Mouse (Mus musculus) mouse trophoblast stem cell (cell line): ENCODE results near the gene Henmt1.

Experiments used
- in situ Hi-C, 2 experiments: fragments of 300-500 bp; cut with MseI, MboI; formaldehyde crosslinking; loops; 2 replicates in 1 of 2; 3 replicates in 1 of 2; pipeline ENCODE4 v1.15.1; 2025

The Henmt1 gene

DNA sequence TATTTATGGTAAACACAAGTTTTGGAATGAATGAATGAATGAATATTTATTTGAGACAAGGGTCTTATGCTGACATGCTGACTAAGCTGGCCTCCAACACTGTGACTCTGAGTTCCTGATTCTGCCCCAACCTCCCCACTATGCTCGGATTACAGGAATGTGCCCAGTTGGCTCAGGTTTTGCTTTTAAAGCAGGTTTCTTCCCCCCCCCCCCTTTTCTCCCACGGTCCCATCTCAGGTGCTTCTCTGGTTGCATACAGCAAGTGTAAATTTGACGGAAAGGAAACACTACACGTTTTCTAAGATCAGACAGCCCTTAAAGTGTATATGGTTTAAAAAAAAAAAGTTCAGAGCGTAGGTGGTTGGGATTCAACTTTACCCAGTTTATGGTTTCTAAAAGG lies at the start of gene Henmt1:
TSS of gene Henmt1 (plus strand) at position 301 of the 400 bp plus-strand sequence.
- in situ Hi-C loops: no loop called here

DNA sequence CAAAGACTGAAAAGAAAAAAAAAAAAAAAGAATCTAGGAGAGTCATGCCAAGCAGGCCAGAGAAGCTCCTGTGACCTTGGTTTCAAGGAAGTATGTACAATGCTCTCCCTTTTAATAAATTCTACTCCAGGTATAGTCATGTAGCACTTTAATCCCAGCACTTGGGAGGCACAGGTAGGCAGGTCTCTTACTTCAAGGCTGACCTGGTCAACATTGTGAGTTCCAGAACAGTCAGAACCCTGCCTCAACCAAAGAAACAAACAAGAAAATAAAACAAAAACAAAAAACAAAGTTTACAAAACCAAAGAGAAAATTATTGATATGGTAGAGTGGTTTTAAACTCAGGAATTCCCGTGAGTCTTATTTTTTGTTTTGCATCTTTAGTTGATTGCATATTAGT lies 49.8 kb upstream of the Henmt1 start, which contains the start of gene Fndc7:
TSS of gene Fndc7 (minus strand) at position 101 of the 400 bp plus-strand sequence.
- in situ Hi-C loops: no loop called here

GRCm38 (mm10) chr3:108892080-108892479 lies 47.6 kb upstream of the Henmt1 start:
- in situ Hi-C loops: no loop called here

DNA sequence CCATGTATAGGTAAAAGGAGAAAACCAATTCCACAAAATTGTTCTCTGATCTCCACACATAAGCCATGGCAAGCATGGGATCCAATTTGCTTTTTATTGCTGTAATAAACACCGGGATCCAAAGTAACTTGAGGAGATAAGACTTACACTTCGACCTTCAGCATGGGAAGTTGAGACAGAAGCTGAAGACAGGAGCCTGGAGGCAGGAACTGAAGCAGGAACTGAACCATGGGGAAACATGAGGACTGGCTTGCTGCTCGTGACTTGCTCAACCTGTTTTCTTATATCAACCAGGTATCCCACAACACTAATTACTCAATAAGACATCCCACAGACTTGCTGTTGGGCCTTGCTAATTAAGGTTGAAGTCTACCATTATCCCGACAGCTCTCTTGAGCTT lies 46.8 kb upstream of the Henmt1 start:
- in situ Hi-C loops: no loop called here

GRCm38 (mm10) chr3:108898640-108899039 lies 41.0 kb upstream of the Henmt1 start:
- in situ Hi-C loops: no loop called here

DNA sequence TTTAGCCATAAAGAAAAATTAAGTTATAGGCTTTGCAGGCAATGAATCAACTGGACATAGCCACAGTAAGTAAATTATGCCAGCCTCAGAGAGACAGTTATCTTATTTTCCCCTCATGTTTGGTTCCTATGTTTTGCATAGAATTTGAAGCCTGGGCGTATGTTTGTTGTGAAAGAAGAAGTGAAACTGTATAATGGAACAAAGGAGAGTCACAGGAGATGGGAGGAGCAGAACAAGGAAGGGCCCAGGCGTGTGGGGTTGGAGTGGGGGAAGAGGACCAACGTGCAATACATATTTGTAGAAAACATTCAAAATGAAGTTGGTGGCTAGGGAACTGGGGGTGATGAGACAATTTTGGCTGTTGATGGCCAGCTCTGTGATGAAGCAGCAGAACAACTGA lies 39.5 kb upstream of the Henmt1 start:
- in situ Hi-C loops: no loop called here

- in situ Hi-C loops: no loop called here
Observed at GRCm38 (mm10) chr3:108900681-108901080, 39.0 kb upstream of the Henmt1 start.

GRCm38 (mm10) chr3:108902038-108902437 lies 37.6 kb upstream of the Henmt1 start:
- in situ Hi-C loops: no loop called here

DNA sequence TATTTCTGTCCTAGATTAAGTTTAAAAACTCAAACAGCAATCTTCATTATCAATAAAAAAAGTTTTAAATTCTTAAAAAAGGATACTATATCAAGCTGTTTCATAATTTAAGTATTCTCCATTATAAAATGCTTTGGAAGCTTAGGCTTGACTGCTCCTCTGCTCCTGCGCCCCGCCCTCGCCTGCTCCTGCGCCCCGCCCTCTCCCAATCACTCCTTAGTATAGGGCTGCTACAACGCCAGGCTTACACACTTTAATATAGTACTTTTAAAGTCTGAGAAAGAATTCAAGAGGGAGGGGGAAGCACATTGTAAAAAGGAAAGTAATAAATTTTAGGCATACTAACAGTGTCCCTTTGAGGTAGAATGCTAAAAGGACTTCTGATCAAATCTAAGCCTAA lies 36.7 kb upstream of the Henmt1 start:
- in situ Hi-C loops: no loop called here

DNA sequence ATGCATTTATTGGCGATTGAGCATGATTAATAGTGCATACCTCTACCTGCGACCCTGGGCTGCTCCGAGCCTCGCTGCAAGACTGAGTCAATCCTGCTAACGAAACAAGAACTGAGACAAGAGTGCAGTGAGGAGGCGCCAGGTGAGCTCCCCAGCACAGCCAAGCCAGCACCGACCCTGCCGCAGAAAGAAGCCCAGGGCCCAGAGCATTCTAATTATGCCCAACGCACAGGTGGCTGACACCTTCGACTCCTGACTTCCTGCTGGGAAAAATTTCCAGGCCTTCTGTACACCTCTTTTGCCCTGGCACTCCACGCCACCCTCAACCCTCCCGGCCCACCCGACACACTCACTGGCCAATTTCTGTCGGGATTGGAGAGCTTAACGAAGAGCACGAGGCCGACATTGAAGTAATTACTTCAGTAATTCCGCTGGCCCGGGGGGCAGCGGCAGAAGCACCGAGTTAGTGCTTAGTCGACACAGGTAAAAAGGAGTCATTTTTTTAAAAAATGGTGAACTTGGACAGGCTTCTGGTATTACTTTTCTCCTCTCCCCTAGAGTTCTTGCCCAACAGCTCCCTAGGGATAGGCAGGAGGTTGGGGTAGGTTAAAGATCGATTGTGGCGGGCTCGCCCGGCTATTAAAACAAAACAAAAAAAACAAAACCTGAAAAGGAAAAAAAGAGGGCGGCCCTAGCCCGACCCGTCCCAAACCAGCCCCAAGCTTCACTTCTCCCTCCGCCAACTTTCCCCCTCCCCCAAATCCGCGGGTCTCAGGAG lies 29.2 kb upstream of the Henmt1 start:
- in situ Hi-C loops: no loop called here

DNA sequence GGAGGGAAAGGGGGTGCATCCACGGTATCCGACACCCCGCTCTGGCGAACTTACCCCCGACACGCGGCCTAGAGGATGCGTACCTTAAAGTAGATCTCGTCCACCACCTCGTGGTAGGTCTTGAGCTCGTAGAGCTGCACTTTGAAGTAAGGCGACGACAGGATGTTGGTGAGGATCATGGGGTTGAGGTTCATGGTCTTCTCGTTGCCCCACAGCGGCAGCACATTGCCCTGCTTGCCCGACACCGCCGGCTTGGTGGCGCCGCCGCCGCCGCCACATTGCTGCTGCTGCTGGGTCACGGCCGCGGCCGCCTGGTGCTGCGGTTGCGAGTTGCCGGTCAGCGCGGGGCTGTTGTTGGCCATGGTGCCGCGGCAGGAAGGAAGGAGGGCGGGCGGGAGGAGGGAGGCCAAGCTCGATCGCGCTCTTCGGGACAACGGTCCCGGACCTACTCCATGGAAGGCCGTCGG lies 28.6 kb upstream of the Henmt1 start:
- in situ Hi-C loops: no loop called here

DNA sequence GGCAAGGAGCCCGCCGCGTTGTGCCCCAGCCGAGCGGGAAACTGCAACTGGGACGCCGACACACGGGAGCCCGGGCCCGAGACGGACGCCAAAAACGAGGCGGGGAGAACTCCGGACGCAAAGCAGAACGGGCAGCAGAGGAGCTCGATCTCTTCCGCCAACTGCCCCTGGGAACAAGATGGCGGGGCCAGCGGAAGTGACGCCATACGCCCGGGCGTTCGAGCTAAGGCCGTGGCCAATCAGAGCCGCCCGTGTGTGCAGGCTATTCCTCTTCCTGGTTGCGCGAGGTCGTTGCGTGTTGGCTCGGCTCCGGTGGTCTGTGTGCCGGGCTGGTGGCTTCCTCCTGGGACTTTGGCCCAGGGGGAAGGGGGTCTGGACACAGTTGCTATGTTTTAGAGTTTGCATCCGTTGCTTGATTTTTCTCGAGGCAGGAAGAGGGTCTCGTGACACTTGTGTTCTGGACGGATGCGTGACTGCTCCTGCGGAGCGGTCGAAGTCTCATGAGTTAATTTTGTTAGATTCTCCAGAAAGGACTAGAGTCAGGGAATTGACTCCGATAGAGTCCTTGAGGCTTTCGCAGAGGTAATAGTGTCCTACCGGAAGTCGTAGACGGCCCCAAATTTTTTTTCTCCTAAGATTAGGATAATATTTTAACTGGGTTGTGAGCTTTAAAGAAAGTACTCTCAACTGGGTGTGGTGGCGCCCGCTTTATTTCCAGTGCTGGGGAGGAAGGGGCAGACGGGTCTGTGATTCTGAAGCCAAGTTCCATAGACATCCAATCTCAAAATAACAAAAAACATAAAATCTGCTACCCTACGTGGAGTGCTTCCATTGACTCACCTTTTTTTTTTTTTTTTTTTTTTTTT lies 27.9 kb upstream of the Henmt1 start, which contains the start of gene Prpf38b:
TSS of gene Prpf38b (minus strand) at position 180 of the 866 bp plus-strand sequence.
- in situ Hi-C loops: no loop called here

- in situ Hi-C loops: no loop called here
Observed at GRCm38 (mm10) chr3:108915999-108916398, 23.7 kb upstream of the Henmt1 start.

GRCm38 (mm10) chr3:108916857-108917256 lies 22.8 kb upstream of the Henmt1 start:
- in situ Hi-C loops: no loop called here

DNA sequence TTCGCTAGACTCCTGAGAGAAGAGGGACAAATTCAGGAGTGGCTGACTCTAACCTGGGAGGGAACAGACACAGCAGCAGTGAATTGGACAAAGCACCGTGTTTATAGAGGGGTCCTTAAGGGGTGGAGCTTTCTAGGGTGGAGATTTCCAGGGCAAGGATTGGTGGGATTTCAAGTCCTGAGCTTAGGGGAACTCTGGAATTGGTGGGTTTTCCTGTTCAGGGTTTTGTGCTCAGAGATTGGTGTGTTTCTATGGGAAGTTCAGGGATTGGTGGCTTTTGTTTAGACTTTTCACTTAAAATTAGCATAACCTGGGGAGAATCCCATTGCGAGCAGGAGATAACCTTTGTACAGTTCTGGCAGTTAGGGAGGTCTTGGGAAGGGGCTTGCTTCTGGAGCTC lies 21.7 kb upstream of the Henmt1 start:
- in situ Hi-C loops: no loop called here

- in situ Hi-C loops: no loop called here
Observed at GRCm38 (mm10) chr3:108918852-108919251, 20.8 kb upstream of the Henmt1 start.

- in situ Hi-C loops: no loop called here
Observed at GRCm38 (mm10) chr3:108920442-108921070, 19.1 kb upstream of the Henmt1 start.

DNA sequence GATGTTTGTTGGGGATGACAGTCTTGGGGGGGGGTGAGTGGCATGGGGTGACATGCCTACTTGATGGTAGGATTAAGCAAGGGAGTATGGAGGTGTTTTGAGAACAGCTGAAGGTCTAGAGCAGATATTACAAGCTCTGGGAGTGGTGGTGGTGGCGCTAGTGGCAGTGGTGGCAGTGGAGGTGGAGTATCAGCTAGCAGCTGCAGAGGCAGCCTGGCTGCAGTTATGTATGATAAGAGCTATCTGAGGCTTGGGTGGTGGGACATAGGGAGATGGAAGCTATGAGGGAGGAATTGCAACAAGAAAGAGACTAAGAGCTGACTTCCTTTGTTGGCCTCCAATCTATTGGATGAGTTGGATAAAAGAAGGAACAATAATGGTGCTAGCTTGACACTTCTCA lies 17.9 kb upstream of the Henmt1 start:
- in situ Hi-C loops: no loop called here

DNA sequence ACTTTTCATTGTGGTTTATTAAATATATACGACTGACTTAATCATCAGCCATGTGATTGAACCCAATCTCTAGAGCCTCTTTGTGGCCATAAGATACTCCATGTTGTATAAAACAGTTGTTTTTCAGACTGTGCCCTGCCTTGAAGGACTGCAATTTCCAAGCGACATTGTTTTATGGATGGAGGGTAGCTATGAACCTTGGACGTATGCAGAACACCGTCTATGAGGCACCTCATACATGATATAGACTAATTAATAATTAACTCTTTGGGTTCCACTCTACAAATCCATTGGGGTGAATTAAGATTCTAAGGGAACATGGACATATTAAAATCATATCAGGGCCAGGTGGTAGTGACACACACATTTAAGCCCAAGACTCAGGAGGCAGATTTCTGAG lies 14.0 kb upstream of the Henmt1 start:
- in situ Hi-C loops: no loop called here

DNA sequence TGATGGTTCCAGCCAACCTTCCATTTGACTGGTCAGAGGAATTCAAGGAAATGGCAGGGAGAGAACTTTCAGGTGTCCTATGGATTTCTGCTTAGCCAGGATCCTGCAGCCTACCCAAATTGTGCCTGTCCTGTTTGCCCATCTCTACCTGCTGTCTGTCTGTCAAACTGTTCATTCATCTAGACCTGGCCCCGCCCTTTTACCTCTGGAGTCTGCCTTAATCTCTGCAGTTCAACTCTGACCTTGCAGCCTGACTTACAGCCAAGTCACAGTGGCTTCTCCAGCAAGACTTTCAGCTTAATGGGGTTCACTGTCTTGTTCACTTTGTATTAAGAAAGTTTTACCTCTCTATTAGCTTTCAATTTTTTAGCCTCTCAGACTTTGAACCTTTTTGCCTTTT lies 13.4 kb upstream of the Henmt1 start:
- in situ Hi-C loops: no loop called here

GRCm38 (mm10) chr3:108933557-108933956 lies 6.1 kb upstream of the Henmt1 start:
- in situ Hi-C loops: no loop called here

DNA sequence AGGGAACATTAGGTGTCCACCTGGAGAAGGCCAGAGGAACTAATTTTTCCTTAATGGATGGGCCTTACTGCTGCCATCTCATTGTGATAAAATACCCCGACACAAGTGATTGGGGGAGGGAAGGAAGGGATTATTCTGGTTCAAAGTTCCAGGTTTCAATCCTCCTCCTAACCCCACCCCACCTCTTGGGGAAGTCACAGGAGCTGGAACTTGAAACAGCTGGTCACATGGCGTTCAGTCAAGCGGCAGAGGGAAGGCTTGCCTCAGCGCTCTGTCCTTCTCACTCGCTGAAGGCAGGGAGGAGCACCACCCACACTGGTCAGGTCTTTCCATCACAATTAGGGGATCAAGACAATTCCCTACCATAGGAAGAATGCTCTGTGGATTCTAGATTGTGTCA lies 982 bp upstream of the Henmt1 start:
- in situ Hi-C loops: no loop called here
